Mouse (Mus musculus): ENCODE results near the gene Rpp38.

Gene Rpp38

DNA sequence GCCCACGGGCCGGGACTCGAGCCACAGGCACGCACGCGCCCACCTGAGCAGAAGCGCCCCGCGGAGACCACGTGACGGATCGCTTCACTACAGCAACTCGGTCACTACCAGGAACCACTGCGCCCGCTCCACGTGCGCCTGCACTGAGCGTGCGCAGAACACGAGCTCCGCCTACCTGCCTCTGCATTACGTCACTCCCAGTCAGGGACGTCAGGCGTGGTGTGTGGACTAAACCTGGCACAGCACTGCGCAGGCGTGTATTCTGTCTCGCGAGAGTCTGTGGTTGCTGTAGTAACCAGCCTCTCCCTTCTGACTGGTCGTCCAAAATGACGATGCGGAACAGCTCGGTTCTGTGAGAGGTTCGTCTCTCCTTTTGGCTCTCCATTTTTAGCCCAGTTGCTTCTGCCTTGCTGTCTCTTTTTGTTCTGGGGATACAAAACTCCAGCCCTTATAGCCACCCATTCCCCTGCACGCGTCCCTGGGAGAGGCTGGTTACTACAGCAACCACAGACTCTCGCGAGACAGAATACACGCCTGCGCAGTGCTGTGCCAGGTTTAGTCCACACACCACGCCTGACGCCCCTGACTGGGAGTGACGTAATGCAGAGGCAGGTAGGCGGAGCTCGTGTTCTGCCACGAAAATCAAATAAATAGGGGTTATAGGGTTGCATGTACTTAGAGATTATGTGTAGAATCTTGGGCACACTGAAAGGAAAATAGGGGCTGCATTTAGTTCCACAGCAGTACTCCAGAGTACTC, at the start of gene Rpp38:
TSS of gene Rpp38 (minus strand) at position 160 of the 759 bp plus-strand sequence.
- DNase-seq = peak; percentile 97

DNA sequence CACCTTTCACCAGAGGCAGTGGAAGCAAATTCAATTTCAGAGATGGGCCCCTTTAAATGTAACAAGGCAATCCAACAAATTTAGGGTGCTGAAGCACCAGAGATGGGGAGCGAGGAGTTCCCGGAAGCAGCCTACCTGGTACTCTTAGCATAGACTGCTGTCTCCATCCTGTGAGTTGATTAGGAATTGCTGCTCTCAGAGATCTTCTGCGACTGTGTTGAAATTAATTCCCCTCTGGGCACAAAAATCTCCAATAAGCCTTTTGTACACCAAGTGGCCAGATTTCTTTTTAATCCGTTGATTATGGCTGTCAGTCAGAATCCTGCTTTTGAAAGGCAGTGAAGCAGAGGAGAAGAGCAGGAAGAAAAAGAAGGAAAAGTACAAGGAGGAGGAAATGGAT, 32.7 kb upstream of the Rpp38 start:
- DNase-seq = no peak

DNA sequence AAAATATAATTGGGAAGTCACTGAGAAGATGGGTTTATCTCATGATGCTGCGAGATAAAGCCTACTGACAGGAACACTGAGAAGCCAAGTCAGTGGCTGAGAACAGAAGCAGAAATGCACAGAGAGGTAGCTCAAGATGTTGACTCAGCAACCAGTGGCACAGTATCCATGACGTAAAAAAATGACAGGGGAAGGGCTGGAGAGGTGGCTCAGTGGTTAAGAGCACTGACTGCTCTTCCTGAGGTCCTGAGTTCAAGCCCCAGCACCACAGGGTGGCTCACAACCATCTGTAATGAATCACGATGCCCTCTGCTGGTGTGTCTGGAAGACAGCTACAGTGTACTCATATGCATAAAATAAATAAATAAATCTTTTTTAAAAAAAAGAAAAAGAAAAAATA, 28.6 kb upstream of the Rpp38 start:
- DNase-seq = no peak

DNA sequence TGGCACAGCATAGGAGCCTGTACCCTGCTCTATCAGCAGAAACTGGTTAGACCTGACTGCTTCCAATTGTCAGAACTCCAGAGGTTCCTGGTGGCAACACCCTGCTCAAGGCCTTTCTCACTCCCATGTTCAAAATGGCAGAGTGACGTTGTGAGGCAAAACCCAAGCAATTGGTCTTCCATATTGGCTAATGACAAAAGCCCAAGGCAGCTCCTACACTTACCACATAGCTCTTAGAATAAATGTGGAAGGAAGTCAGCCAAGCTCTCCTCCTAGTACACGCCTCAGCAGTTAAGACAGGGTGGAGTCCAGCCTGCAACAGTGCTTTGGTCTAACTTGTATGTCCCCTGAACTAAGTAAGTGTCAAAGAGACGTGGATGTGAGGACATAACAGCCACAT, 25.4 kb upstream of the Rpp38 start:
- no peak for DNase-seq

DNA sequence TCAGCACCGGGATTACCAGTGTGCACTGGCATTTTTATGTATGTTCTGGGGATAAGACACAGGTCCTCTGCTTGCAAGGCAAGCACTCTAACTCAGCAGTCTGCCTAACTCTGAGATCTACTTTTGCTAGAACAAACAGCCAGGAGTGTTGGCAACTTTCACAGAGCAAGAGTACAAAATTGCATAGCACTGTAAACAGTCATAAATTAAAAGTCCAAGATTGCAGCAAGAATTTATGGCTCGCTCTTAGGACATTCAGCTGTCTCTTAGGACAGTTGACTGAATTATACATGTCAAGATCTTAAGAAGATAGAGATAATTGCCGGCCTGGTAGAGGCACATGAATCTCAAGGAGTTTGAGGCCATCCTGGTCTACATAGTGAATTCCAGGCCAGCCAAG, 23.9 kb upstream of the Rpp38 start:
- DNase-seq = no peak

DNA sequence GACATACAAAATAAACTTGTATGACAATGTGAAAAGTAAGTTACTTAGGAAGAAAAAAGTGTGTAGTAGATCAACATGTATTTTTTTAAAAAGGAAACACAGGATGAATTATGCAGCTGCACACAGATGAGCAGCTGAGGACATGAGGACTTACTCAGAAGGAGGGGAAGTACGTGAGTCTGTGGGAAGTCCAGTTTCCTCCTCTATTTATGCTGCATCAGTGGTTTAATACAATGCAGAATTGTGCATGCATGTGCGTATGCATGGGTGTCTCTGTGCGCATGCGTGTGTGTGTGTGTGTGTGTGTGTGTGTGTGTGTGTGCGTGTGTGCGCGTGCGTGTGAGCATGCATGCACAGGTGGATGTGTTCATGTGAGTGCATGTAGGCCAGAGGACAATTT, 23.4 kb upstream of the Rpp38 start:
- DNase-seq = no peak

GRCm38 (mm10) chr2:3353160-3353559, 20.7 kb upstream of the Rpp38 start:
- DNase-seq = no peak

GRCm38 (mm10) chr2:3348919-3349318, 16.5 kb upstream of the Rpp38 start:
- DNase-seq = peak; percentile 27

- DNase-seq = no peak
Measured at GRCm38 (mm10) chr2:3348422-3348821, 16.0 kb upstream of the Rpp38 start.

DNA sequence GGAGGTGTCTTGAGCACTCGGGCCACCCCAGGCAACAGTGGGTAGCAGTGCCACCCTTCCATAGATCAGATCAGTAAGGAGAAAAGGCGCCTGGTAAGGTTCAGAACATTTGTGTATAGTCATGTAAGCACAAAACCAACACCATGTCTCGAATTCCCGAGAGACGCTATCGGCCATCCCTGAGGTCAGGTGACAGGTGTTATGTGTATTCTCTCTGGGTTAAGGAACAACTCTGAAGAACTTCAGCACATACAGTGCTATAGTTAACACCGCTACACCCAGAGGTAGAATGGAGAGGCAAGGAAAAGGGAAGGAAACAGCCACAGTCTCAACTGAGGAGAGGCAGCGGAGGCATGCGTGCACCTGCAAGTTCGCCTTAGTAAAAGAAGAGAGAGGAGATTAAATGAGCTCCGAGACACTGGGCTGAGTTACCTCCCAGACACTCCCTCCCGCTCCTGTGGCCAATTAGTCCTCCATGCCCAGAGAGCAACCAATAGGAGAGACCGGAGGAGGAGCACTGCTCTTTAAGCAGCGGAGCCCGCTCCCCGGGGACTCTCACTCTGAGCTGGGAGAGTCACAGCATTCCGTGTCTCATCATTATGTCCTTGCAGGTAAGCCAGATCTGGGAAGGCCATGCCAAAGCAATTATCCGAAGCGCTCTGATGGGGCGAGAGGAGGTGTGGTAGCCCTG, 3.3 kb upstream of the Rpp38 start, which contains the start of gene Acbd7:
TSS of gene Acbd7 (plus strand) at position 558 of the 691 bp plus-strand sequence.
- DNase-seq = peak; percentile 71

DNA sequence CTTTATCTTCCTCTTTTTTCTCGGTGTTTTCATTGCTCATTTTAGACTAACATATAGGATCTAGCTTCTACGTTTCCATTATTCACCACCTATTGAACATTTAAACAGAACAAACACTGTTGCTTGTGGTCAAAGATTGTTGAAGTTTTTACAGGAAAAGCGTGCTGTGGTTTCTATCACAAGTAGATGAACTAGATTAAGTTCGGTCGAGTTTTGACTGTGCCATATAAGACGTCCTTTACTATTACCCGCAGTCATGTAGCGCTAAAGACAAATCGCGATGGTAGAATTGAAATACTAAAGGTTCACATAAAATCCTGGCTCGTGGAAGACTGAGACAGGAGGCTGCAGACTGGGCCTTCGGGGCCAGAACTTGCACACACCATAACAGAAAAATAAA, 1.3 kb upstream of the Rpp38 start:
- no peak for DNase-seq

GRCm38 (mm10) chr2:3332056-3332455, 387 bp downstream of the Rpp38 start:
- no peak for DNase-seq

GRCm38 (mm10) chr2:3331071-3331703, 1.3 kb downstream of the Rpp38 start:
- DNase-seq = no peak

DNA sequence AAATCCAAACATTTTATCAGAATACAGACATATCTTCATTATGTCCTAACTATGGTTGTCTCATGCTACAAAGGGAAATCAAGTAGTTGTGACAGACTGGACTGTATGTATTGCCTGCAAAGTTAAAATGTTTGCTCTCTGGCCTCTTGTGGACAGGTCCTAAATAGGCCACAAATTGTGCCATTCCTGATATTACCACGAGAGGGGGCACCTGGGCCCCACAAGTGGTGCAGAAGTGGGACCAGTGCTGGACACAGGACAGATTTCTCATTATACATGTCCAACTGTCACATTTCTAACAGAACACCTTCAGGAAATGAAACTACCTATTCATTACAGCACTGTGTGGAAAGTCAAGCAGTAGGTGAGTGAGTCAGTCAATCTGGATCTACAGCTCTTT, 5.1 kb downstream of the Rpp38 start:
- no peak for DNase-seq

DNA sequence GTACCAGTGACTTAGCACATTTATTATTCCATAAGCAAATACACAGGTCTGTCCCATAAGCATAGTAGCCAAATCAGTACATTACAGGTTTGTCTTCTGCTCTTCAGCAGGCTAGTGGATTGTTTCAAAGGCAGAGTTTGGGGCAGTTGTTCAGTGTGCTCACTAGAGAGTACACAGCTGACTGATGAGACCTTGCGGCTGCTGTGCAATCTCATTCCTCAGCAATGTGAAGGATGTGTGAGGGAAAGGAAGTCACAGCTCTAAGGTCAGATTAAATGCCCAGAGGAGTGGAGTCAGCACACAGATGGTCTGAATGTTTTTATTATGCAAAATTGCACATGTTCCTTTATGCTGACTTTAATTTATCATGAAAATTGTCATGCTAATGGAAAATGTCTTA, 5.9 kb downstream of the Rpp38 start:
- DNase-seq = no peak

- DNase-seq = no peak
Measured at GRCm38 (mm10) chr2:3324381-3325130, 7.9 kb downstream of the Rpp38 start.

DNA sequence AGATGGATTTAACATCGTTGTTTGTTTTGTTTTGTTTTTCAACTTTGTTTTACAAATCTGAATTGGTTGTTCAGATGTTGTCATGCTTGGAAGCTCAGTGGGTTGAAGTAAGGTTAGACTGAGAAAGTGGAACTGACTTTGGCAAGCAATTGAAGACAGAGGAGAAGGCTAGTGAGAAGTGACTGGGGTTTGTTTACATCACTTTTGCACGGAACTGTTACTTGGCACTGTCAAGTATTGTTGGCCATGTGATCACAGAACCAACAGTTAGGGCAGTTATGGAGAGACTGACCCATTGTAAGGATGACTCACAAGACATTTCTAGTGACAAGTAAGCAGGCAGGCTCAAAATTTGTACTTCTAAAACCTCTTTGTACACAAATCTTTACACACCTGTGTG, 9.3 kb downstream of the Rpp38 start:
- DNase-seq = no peak

DNA sequence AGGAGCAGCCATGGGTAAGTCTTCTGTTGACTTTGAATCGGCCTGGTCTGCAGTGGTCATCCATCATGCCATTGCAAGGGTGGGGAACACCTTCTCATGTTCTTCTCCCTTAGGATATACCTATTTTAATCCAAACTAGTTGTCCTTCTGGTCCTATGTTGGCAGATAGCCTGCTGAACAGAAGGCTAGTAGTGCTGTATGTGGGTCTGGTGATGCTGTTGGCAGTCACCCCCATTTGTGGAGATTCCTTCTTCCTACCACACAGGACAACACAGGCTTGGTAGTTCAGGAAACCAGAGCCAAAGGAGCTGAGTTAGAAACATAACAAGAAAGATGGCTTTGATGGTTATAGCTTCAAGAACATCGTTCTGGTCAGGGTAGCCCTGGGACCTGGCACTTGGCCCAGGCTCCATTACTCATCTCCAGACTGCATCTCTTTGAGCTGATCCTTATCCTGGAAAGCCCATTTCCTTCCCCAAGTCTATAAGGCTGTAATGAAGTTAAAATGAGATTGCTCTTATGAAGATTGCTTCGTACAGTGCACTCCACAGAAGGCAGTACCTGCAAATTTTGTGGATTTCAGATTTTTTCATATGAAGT, 26.9 kb downstream of the Rpp38 start:
- no peak for DNase-seq

GRCm38 (mm10) chr2:3295826-3296225, 36.6 kb downstream of the Rpp38 start:
- DNase-seq = no peak

DNA sequence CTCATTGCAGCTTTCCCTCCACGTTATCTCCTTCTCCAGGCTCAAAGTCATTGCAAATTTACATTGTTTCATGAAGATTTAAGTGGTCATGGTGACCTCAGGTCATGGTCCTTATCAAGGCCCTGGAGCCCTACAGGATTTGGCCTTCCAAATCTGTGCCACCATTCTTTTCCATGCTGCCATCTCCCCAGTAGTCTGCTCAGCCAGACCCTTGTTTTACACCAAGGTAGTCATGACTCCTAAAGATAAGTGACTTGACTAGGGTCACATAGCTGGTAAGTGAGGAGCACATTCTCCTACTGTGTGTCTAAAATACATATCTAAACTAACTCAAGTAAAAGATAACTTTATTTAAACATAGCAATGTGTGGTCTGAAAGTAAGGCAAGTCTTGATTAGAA, 40.3 kb downstream of the Rpp38 start:
- DNase-seq = no peak

DNA sequence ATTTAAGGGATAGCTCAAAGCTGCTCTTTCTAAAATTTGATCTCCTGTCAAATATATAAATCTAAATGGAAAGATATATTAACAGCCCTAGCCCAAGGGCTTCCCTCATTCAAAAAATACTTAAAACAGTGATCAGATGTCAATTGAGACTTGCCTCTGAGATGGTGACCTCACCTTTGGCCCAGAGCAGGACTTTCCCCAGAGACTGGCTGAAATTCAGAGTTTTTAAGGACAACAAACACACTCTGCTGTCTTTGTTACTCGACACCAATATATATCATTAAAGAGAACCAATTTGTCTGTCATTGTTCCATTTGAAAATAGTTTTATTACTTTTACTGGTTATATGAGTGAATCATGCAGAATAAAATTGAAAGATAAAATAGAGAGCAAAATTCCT, 42.9 kb downstream of the Rpp38 start:
- no peak for DNase-seq

- no peak for DNase-seq
Measured at GRCm38 (mm10) chr2:3286243-3286642, 46.2 kb downstream of the Rpp38 start.

DNA sequence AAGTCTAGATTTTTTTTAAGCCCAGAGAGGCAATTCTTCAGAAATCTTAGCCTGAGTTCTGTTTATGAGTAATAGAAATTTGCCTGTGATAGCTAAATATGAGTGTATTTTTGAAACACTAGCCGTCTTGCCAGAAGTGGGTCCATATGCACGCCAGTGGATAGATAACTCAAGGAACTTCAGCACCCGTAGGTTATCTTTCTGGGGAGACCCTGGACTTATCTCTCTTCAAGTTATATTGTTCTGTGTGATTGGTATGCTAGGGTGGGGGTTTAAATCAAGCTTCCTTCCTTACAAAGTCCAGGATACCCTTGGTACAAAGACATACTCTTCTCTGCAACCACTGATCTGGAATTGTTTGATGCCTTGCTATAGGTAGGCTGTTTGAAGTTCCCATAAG, 46.7 kb downstream of the Rpp38 start:
- DNase-seq = no peak

Data from thymus, postnatal 14 days (tissue).